Comparison of ENCODE assay signal across 13 mouse cellular contexts in the genomic region with DNA sequence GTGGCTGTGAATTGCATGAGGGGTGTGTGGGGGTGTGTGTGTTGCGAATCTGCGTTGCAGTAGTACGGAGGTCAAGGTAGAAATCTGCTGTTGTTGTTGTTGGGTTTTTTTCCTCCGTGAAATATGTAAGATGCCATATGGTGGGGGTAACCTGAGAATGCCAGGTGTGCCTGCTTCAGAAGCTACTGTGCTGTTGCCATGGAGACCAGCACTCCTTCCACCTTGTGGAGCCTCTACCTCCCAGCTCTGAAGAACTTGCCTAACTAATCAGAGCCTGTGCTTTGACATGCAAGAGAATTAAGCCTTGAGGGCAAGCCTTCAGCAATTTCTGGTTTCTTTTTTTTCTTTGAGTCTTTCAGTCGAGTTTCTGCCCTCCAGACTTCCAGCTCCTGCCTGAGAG.
DNase-seq lines count a peak whose midpoint lies in the region; ATAC-seq lines count a peak whose summit lies in the region.
"Had no signal": no experiment of that assay in that cellular context is flagged by ENCODE, and none has a peak within 500 bp of the region (broad histone marks: within the 10 kb centered on the region; RNA-seq: fewer than 3 reads in every experiment).

No protein-coding gene starts in this region.

- H3K27me3 ChIP-seq in forebrain, embryonic 13.5 days: no peaks in the 10 kb centered on the region
- no peaks in the 10 kb centered on the region for H3K27me3 ChIP-seq in forebrain, embryonic 10.5 days (ENCODE audit: poor library complexity, severe bottlenecking)
- H3K27me3 ChIP-seq in intestine, embryonic 16.5 days (replicated peaks; ENCODE audit: control insufficient read depth, insufficient read depth, low read length): no peaks in the 10 kb centered on the region
- H3K27me3 ChIP-seq: heart, embryonic 13.5 days had no signal

- no peak overlapping the region for H3K9ac ChIP-seq in forebrain, embryonic 13.5 days
- no peak overlapping the region for H3K9ac ChIP-seq in intestine, embryonic 16.5 days (ENCODE audit: low read depth, low read length)
- H3K9ac ChIP-seq: heart, embryonic 13.5 days had no signal

- H3K4me3 ChIP-seq in forebrain, embryonic 13.5 days: no peak overlapping the region
- H3K4me3 ChIP-seq in forebrain, embryonic 10.5 days: no peak overlapping the region
- H3K4me3 ChIP-seq in intestine, embryonic 16.5 days (ENCODE audit: low read length): no peak overlapping the region
- H3K4me3 ChIP-seq: erythroblast, embryonic 14.5 days; heart, embryonic 13.5 days had no signal

- no peak for DNase-seq in forebrain, embryonic 10.5 days (ENCODE audit: extremely low spot score, low spot score)
- peak; percentile 7 for DNase-seq in right cerebral cortex, adult 18-20 months
- DNase-seq in right cerebral cortex, postnatal 14 days: no peak
- DNase-seq in forelimb bud, embryonic 11.5 days (ENCODE audit: low read depth, low spot score): peak; percentile 69
- DNase-seq in telencephalon, adult 2 months (ENCODE audit: low read depth, low spot score): peak; percentile 31
- no peak for DNase-seq in adrenal gland, adult (ENCODE audit: inconsistent age in 2 of 2, low spot score in 1 of 2)
- DNase-seq: gastrocnemius, postnatal 10 days; lung, adult 2 months had no signal

- no peaks in the 10 kb centered on the region for H3K36me3 ChIP-seq in forebrain, embryonic 13.5 days (ENCODE audit: poor library complexity, severe bottlenecking)
- H3K36me3 ChIP-seq in forebrain, embryonic 10.5 days (replicated peaks): no peaks in the 10 kb centered on the region
- H3K36me3 ChIP-seq in intestine, embryonic 16.5 days (ENCODE audit: control insufficient read depth, insufficient read depth, low read length): no peaks in the 10 kb centered on the region
- H3K36me3 ChIP-seq: heart, embryonic 13.5 days had no signal

- peaks cover 5% of the 10 kb centered on the region; the same call in 1 of the 2 replicates for H3K4me1 ChIP-seq in forebrain, embryonic 13.5 days
- H3K4me1 ChIP-seq in forebrain, embryonic 10.5 days: peaks cover 18% of the 10 kb centered on the region
- no peaks in the 10 kb centered on the region for H3K4me1 ChIP-seq in intestine, embryonic 16.5 days (ENCODE audit: control insufficient read depth, insufficient read depth, low read length)
- H3K4me1 ChIP-seq: heart, embryonic 13.5 days had no signal

- no peak overlapping the region for H3K4me2 ChIP-seq in forebrain, embryonic 13.5 days
- no peak overlapping the region for H3K4me2 ChIP-seq in intestine, embryonic 16.5 days (ENCODE audit: low read depth, low read length)
- H3K4me2 ChIP-seq: heart, embryonic 13.5 days had no signal

- ATAC-seq in forebrain, embryonic 13.5 days: peak; percentile 66; the same call in 1 of the 2 replicates
- no peak for ATAC-seq in intestine, embryonic 16.5 days

- no peak overlapping the region for H3K27ac ChIP-seq in forebrain, embryonic 13.5 days
- H3K27ac ChIP-seq in forebrain, embryonic 10.5 days: no peak overlapping the region; the same call in 1 of the 2 replicates
- no peak overlapping the region for H3K27ac ChIP-seq in intestine, embryonic 16.5 days (ENCODE audit: low read length)
- H3K27ac ChIP-seq: heart, embryonic 13.5 days; stomach, postnatal 0 days had no signal

- no peaks in the 10 kb centered on the region for H3K9me3 ChIP-seq in forebrain, embryonic 13.5 days (replicated peaks)
- no peaks in the 10 kb centered on the region for H3K9me3 ChIP-seq in forebrain, embryonic 10.5 days
- H3K9me3 ChIP-seq in intestine, embryonic 16.5 days (ENCODE audit: control insufficient read depth, low read length): no peaks in the 10 kb centered on the region
- H3K9me3 ChIP-seq: heart, embryonic 13.5 days had no signal

- WGBS in forebrain, embryonic 13.5 days: 24% methylated on average over 5 of the region's 5 CpGs
- WGBS in forebrain, embryonic 10.5 days: 41% methylated on average over 5 of the region's 5 CpGs
- 29% methylated on average over 5 of the region's 5 CpGs for WGBS in intestine, embryonic 16.5 days

Comparison
In these comparisons a context has a peak if more than half of its experiments do, and no peak if none do; other contexts are left out.
1. DNase-seq: peak in right cerebral cortex, adult 18-20 months (single experiment), forelimb bud, embryonic 11.5 days (single experiment) and telencephalon, adult 2 months (single experiment); none in forebrain, embryonic 10.5 days (single experiment), right cerebral cortex, postnatal 14 days (single experiment) and adrenal gland, adult (0 of 2).